Mouse (Mus musculus) E14TG2a.4 (cell line): ENCODE data around the gene Syt1.

Experiments used
- CTCF ChIP-seq: conservative IDR thresholded peaks from 2 replicates; pipeline ENCODE4 v1.5.1; 2014; ENCODE audit warnings: low read length
- NANOG ChIP-seq: IDR thresholded peaks from 2 replicates; pipeline ENCODE4 v1.6.1; 2014; ENCODE audit warnings: borderline replicate concordance, low read length, mixed read lengths
- POU5F1 ChIP-seq: IDR thresholded peaks from 2 replicates; pipeline ENCODE4 v1.6.1; 2014; ENCODE audit warnings: low read length, borderline replicate concordance

DNA sequence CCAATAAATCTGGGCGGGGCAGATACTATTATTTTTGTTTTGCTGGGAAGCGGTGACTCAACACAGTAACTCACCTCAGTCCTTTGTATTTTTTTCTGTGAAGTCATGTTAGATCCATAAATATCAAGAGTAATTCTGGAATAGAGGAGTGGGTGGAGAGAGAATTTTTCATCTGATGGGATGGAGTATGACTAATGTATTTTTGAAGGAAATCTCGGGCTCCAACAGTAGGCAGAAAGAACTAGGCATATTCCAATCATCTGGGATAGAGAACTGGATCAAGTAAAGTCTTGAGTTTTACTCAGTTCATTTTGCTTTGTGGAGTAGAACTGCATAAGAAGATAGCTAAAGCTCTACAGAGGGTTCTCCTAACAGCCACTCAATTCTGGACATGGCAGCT is 465.1 kb downstream of the Syt1 start:
- no peak for TF ChIP-seq CTCF
- no peak for TF ChIP-seq NANOG
- TF ChIP-seq POU5F1 = no peak
